Mouse (Mus musculus) mouse embryonic stem cell (cell line): Measurements from ENCODE around the gene Rnf227.

Experiments used
- in situ Hi-C, 2 experiments: fragments of 300-500 bp; cut with MboI; formaldehyde crosslinking; loops; 1 replicate in 1 of 2; 3 replicates in 1 of 2; pipeline ENCODE4 v1.14.3; 2019 to 2020; ENCODE audit warnings: low sequenced_read_pairs in 2 of 2, low pct_unique_long_range_greater_than_20kb in 1 of 2, mixed read lengths in 1 of 2; ENCODE audit not compliant: unreplicated experiment in 1 of 2

Rnf227 gene

DNA sequence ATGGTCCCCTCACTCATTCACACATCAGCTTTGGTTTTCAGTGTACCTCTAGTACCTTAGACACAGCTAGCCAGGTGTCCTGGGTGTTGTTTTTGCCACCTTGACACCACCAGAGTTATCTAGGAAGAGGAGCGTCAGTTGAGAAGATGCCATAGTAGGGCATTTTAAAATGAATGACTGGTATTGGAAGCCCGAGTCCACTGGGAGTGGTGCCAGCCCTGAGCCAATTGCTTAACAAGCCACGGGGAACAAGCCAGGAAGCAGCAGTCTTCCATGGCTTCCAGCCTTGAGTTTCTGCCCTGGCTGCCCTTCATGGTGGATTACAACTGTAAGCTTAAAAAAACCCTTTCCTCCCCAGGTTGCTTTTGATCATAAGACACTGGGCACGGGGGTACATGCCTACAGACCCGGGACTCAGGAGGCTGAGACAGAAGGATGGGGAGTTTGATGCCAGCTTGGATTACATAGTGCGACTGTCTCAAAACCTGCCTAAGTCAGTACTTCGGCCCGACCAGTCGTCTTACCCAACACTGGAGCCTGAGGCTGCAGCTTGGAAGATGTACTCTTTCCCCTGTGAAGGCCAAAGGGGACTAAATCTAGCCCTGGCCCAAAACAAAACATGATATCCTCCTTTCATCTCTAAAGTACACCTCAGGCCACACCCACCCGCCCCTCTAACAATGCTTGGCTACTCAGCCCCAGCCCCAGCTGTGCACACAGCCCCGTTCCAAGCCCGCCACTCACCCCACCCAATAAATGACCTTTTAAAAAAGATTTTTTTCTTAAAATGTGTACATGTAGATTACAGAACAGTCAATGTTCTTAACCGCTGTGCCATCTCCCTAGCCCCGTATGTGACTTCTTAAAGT is 49.5 kb downstream of the Rnf227 start:
- in situ Hi-C loops: loop anchor here (5.0 to 10.0 kb wide), 2 partner anchors 115 to 122 kb away; no protein-coding TSS in a partner anchor

DNA sequence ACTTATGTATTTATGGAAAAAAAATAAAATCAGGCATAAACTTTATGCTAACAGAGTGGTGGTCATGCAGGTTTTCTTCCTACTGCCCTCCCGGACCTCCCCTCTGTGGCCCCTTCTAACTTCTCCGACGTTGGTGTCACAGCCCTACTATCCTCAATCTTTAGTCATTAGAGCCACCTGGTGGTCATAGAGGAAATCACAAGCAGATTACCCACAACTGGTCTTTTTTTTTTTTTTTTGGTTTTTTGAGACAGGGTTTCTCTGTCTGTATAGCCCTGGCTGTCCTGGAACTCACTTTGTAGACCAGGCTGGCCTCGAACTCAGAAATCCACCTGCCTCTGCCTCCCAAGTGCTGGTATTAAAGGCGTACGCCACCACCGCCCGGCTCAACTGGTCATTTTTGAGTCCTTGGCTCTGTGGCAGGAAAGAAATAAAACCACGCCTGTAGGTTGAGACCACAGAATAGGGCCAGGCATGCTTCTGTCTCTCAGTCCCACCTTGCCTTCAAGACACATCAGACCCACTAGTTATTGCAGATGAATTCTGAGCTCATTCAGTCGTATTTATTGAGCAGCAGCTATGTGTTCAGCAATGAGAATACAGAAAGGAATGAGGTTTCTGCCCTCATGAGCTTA is 50.3 kb downstream of the Rnf227 start:
- in situ Hi-C loops: no loop called here
